Mouse (Mus musculus) intestine, postnatal 0 days (tissue): ENCODE results near the gene Maml3. TPM values are rescaled to one million over a fixed set of nuclear protein-coding genes. Genes with fewer than 3 reads are reported as not detected.

Experiments used
- ATAC-seq: fragments of 200-750 bp; cut with Nextera tagmentation; 2 replicates; pipeline ENCODE4 v1.8.0; 2017; ENCODE audit warnings: mild to moderate bottlenecking, moderate TSS enrichment, moderate library complexity
- H3K27ac ChIP-seq: fragments of 300-500 bp; sonication (generic); 2 replicates; pipeline ENCODE4 v1.5.1; 2014; ENCODE audit warnings: mild to moderate bottlenecking, low read depth, low read length, moderate library complexity
- H3K27me3 ChIP-seq: fragments of 300-500 bp; sonication (generic); replicated peaks from 2 replicates; pipeline ENCODE4 v1.6.1; 2014; ENCODE audit warnings: low read length, mixed read lengths; ENCODE audit not compliant: control insufficient read depth, insufficient read depth
- H3K36me3 ChIP-seq: fragments of 300-500 bp; sonication (generic); 2 replicates; pipeline ENCODE4 v1.6.1; 2014; ENCODE audit warnings: mild to moderate bottlenecking, moderate library complexity; ENCODE audit not compliant: control insufficient read depth, insufficient read depth
- H3K4me1 ChIP-seq: fragments of 300-500 bp; sonication (generic); replicated peaks from 2 replicates; pipeline ENCODE4 v1.6.1; 2014; ENCODE audit warnings: antibody characterized with exemption, low read length, mixed read lengths; ENCODE audit not compliant: control insufficient read depth, insufficient read depth
- H3K4me2 ChIP-seq: fragments of 300-500 bp; sonication (generic); replicated peaks from 2 replicates; pipeline ENCODE4 v1.6.1; 2014; ENCODE audit warnings: low read depth, mild to moderate bottlenecking, moderate library complexity
- H3K4me3 ChIP-seq: fragments of 300-500 bp; sonication (generic); 2 replicates; pipeline ENCODE4 v1.5.1; 2014; ENCODE audit warnings: low read depth, low read length
- H3K9ac ChIP-seq: fragments of 300-500 bp; sonication (generic); 2 replicates; pipeline ENCODE4 v1.6.1; 2014; ENCODE audit warnings: mild to moderate bottlenecking, low read depth, low read length
- H3K9me3 ChIP-seq: fragments of 300-500 bp; sonication (generic); 2 replicates; pipeline ENCODE4 v1.6.1; 2016; ENCODE audit warnings: mixed run types; ENCODE audit not compliant: control insufficient read depth
- CTCF ChIP-seq: sonication (generic); IDR thresholded peaks from 2 replicates; pipeline ENCODE4 v1.5.1; 2016; ENCODE audit warnings: low read depth, mild to moderate bottlenecking, control low read depth, antibody characterized with exemption, moderate library complexity
- WGBS: fragments of 180-500 bp; shearing (Covaris S2); extraction: QIAGEN DNeasy Blood & Tissue Kit; methylation state at CpG from one replicate; pipeline ENCODE4 v1.1.7; 2014; 5-methylcytosine and 5-hydroxymethylcytosine counted together
- polyA plus RNA-seq: library from polyadenylated mRNA; unstranded; fragments of >200 nt; fragmentation: Nextera tagmentation; extraction: Ambion mirVana; gene quantifications from 2 replicates; pipeline ENCODE4 v1.2.1, GENCODE M21; 2015

Maml3 gene
- polyA plus RNA-seq, 1 experiment from 2014 or later: 2.0 TPM

- H3K9ac ChIP-seq: no peak overlapping the region
- H3K4me3 ChIP-seq: no peak overlapping the region
- no peaks in the 10 kb centered on the region for H3K27me3 ChIP-seq
- no peak for ATAC-seq
- H3K27ac ChIP-seq: no peak overlapping the region
- WGBS: 92% methylated on average over 9 of the region's 9 CpGs
- no peaks in the 10 kb centered on the region for H3K9me3 ChIP-seq
- peaks cover 2% of the 10 kb centered on the region; the same call in 1 of the 2 replicates for H3K36me3 ChIP-seq
- H3K4me2 ChIP-seq: no peak overlapping the region
- TF ChIP-seq CTCF: no peak
- H3K4me1 ChIP-seq: no peaks in the 10 kb centered on the region; the same call in 1 of the 2 replicates
These were observed 243.2 kb downstream of the Maml3 start for GRCm38 (mm10) chr3:51861631-51862030.

- Histone ChIP-seq H3K27ac (no peak overlapping the region), H3K4me1 (no peaks in the 10 kb centered on the region; the same call in 1 of the 2 replicates), H3K4me2 (no peak overlapping the region), H3K9me3 (no peaks in the 10 kb centered on the region), H3K27me3 (no peaks in the 10 kb centered on the region), H3K9ac (no peak overlapping the region), H3K36me3 (peaks cover 12% of the 10 kb centered on the region; the same call in 1 of the 2 replicates), H3K4me3 (no peak overlapping the region)
- 71% methylated on average over 7 of the region's 7 CpGs for WGBS
- no peak for TF ChIP-seq CTCF
- ATAC-seq: peak; percentile 45
These were observed 244.4 kb downstream of the Maml3 start for GRCm38 (mm10) chr3:51860458-51860857.

GRCm38 (mm10) chr3:51859208-51859607 is 245.7 kb downstream of the Maml3 start:
- H3K9me3 ChIP-seq: no peaks in the 10 kb centered on the region
- no peak overlapping the region for H3K9ac ChIP-seq
- peaks cover 14% of the 10 kb centered on the region; the same call in 1 of the 2 replicates for H3K36me3 ChIP-seq
- H3K4me3 ChIP-seq: no peak overlapping the region
- 25% methylated on average over 2 of the region's 2 CpGs for WGBS
- no peaks in the 10 kb centered on the region; the same call in 1 of the 2 replicates for H3K4me1 ChIP-seq
- H3K27me3 ChIP-seq: no peaks in the 10 kb centered on the region
- H3K27ac ChIP-seq: no peak overlapping the region
- TF ChIP-seq CTCF: no peak
- ATAC-seq: no peak
- no peak overlapping the region for H3K4me2 ChIP-seq

- Histone ChIP-seq H3K9ac (no peak overlapping the region), H3K36me3 (peaks cover 17% of the 10 kb centered on the region; the same call in 1 of the 2 replicates), H3K4me2 (no peak overlapping the region), H3K9me3 (no peaks in the 10 kb centered on the region), H3K27me3 (no peaks in the 10 kb centered on the region), H3K4me3 (no peak overlapping the region), H3K4me1 (no peaks in the 10 kb centered on the region), H3K27ac (no peak overlapping the region)
- no peak for ATAC-seq
- no peak for TF ChIP-seq CTCF
- 87% methylated on average over 10 of the region's 10 CpGs for WGBS
These were observed 250.7 kb downstream of the Maml3 start for GRCm38 (mm10) chr3:51854152-51854551.

- no peak overlapping the region for H3K27ac ChIP-seq
- 90% methylated on average over 7 of the region's 7 CpGs for WGBS
- H3K4me1 ChIP-seq: no peaks in the 10 kb centered on the region
- H3K4me3 ChIP-seq: no peak overlapping the region
- H3K9ac ChIP-seq: no peak overlapping the region
- no peak for ATAC-seq
- no peaks in the 10 kb centered on the region for H3K9me3 ChIP-seq
- TF ChIP-seq CTCF: no peak
- H3K36me3 ChIP-seq: peaks cover 17% of the 10 kb centered on the region; the same call in 1 of the 2 replicates
- no peak overlapping the region for H3K4me2 ChIP-seq
- no peaks in the 10 kb centered on the region for H3K27me3 ChIP-seq
These were observed 251.3 kb downstream of the Maml3 start for GRCm38 (mm10) chr3:51853610-51854009.

- no peaks in the 10 kb centered on the region for H3K4me1 ChIP-seq
- TF ChIP-seq CTCF: peak; percentile 39
- WGBS: 84% methylated on average over 3 of the region's 3 CpGs
These were observed 252.2 kb downstream of the Maml3 start for GRCm38 (mm10) chr3:51852692-51853091.

GRCm38 (mm10) chr3:51851596-51851995 is 253.3 kb downstream of the Maml3 start:
- Histone ChIP-seq H3K9ac (no peak overlapping the region), H3K9me3 (no peaks in the 10 kb centered on the region), H3K4me1 (no peaks in the 10 kb centered on the region), H3K4me3 (no peak overlapping the region), H3K36me3 (peaks cover 15% of the 10 kb centered on the region; the same call in 1 of the 2 replicates), H3K4me2 (no peak overlapping the region), H3K27ac (no peak overlapping the region), H3K27me3 (no peaks in the 10 kb centered on the region)
- WGBS: 69% methylated on average over 7 of the region's 7 CpGs
- no peak for TF ChIP-seq CTCF
- no peak for ATAC-seq

More at GRCm38 (mm10) chr3:51852692-51853091, 252.2 kb downstream of the Maml3 start:
- no peak overlapping the region for H3K27ac ChIP-seq
- H3K9ac ChIP-seq: no peak overlapping the region
- H3K9me3 ChIP-seq: no peaks in the 10 kb centered on the region
- ATAC-seq: no peak
- H3K4me2 ChIP-seq: no peak overlapping the region
- peaks cover 17% of the 10 kb centered on the region; the same call in 1 of the 2 replicates for H3K36me3 ChIP-seq
- no peaks in the 10 kb centered on the region for H3K27me3 ChIP-seq
- no peak overlapping the region for H3K4me3 ChIP-seq
